Mouse (Mus musculus) liver, embryonic 11.5 days (tissue): ENCODE results near the gene Gatad2b. TPM values are rescaled to one million over a fixed set of nuclear protein-coding genes. Genes with fewer than 3 reads are reported as not detected.

Experiments used
- ATAC-seq: fragments of 200-750 bp; cut with Nextera tagmentation; replicated peaks from 2 replicates; pipeline ENCODE4 v1.8.0; 2017; ENCODE audit warnings: moderate number of reproducible peaks, mild to moderate bottlenecking, moderate TSS enrichment, moderate library complexity; ENCODE audit not compliant: low FRiP score
- DNase-seq: peaks from one replicate; pipeline ENCODE4 v3.0.0-alpha.2; 2017; ENCODE audit warnings: low spot score
- H3K27ac ChIP-seq: fragments of 300-500 bp; sonication (generic); 2 replicates; pipeline ENCODE4 v1.5.1; 2014; ENCODE audit warnings: mild to moderate bottlenecking, low read depth, low read length, control low read depth
- H3K27me3 ChIP-seq: fragments of 300-500 bp; sonication (generic); replicated peaks from 2 replicates; pipeline ENCODE4 v1.6.1; 2014; ENCODE audit warnings: low read length, mixed read lengths; ENCODE audit not compliant: control insufficient read depth, insufficient read depth
- H3K36me3 ChIP-seq: fragments of 300-500 bp; sonication (generic); 2 replicates; pipeline ENCODE4 v1.6.1; 2014; ENCODE audit warnings: mild to moderate bottlenecking, low read length, moderate library complexity, mixed read lengths; ENCODE audit not compliant: control insufficient read depth, insufficient read depth
- H3K4me1 ChIP-seq: fragments of 300-500 bp; sonication (generic); replicated peaks from 2 replicates; pipeline ENCODE4 v1.6.1; 2014; ENCODE audit warnings: low read length, mixed read lengths; ENCODE audit not compliant: control insufficient read depth, insufficient read depth
- H3K4me2 ChIP-seq: fragments of 300-500 bp; sonication (generic); 2 replicates; pipeline ENCODE4 v1.6.1; 2014; ENCODE audit warnings: mild to moderate bottlenecking, control low read depth, moderate library complexity
- H3K4me3 ChIP-seq: fragments of 300-500 bp; sonication (generic); 2 replicates; pipeline ENCODE4 v1.5.1; 2014; ENCODE audit warnings: low read depth, low read length, control low read depth
- H3K9ac ChIP-seq: fragments of 300-500 bp; sonication (generic); 2 replicates; pipeline ENCODE4 v1.6.1; 2014; ENCODE audit warnings: low read depth, low read length, control low read depth
- H3K9me3 ChIP-seq: fragments of 300-500 bp; sonication (generic); 2 replicates; pipeline ENCODE4 v1.6.1; 2016; ENCODE audit warnings: low read length, inconsistent platforms, mixed read lengths; ENCODE audit not compliant: control insufficient read depth
- WGBS: fragments of 180-500 bp; shearing (Covaris S2); extraction: QIAGEN DNeasy Blood & Tissue Kit; methylation state at CpG from one replicate; pipeline ENCODE4 v1.1.7; 2014; 5-methylcytosine and 5-hydroxymethylcytosine counted together
- polyA plus RNA-seq: library from polyadenylated mRNA; unstranded; fragments of >200 nt; fragmentation: Nextera tagmentation; extraction: Ambion mirVana; gene quantifications from 2 replicates; pipeline ENCODE4 v1.2.1, GENCODE M21; 2014

Gatad2b gene
- polyA plus RNA-seq, 1 experiment from 2014 or later = 8.2 TPM

- Histone ChIP-seq H3K4me2 (no peak overlapping the region; the same call in 1 of the 2 replicates), H3K27me3 (peaks cover 24% of the 10 kb centered on the region), H3K4me1 (peaks cover 13% of the 10 kb centered on the region), H3K27ac (no peak overlapping the region), H3K9ac (no peak overlapping the region), H3K4me3 (no peak overlapping the region), H3K36me3 (peaks cover 17% of the 10 kb centered on the region), H3K9me3 (no peaks in the 10 kb centered on the region)
- ATAC-seq (no peak), DNase-seq (no peak)
- WGBS = 82% methylated on average over 4 of the region's 4 CpGs
These were observed 95.2 kb downstream of the Gatad2b start for GRCm38 (mm10) chr3:90388192-90388591.

- ATAC-seq (peak; percentile 11; the same call in 1 of the 2 replicates), DNase-seq (no peak)
- H3K36me3 ChIP-seq = peaks cover 24% of the 10 kb centered on the region
- H3K9me3 ChIP-seq = no peaks in the 10 kb centered on the region
- peak overlapping the region; percentile 78 for H3K4me2 ChIP-seq
- peaks cover 24% of the 10 kb centered on the region for H3K27me3 ChIP-seq
- peak overlapping the region; percentile 58 for H3K4me3 ChIP-seq
- WGBS = 9% methylated on average over 53 of the region's 53 CpGs
- peak overlapping the region; percentile 62 for H3K9ac ChIP-seq
- H3K27ac ChIP-seq = no peak overlapping the region
- peaks cover 13% of the 10 kb centered on the region for H3K4me1 ChIP-seq
These were observed 95.9 kb downstream of the Gatad2b start for GRCm38 (mm10) chr3:90388726-90389510.

- Histone ChIP-seq H3K4me2 (peak within 1 kb of the TSS; percentile 78), H3K9ac (peak within 1 kb of the TSS; percentile 62), H3K27ac (no peak within 1 kb of the TSS), H3K4me1 (peaks cover 13% of the 10 kb centered on the region), H3K4me3 (peak within 1 kb of the TSS; percentile 58), H3K9me3 (no peaks in the 10 kb centered on the region), H3K27me3 (peaks cover 24% of the 10 kb centered on the region), H3K36me3 (peaks cover 30% of the 10 kb centered on the region)
- ATAC-seq = peak; percentile 60
- peak; percentile 73 for DNase-seq
- WGBS = 4% methylated on average over 55 of the region's 55 CpGs
These were observed 96.8 kb downstream of the Gatad2b start, which contains the start of gene Slc27a3 for GRCm38 (mm10) chr3:90389511-90390490. TSS of gene Slc27a3 (minus strand) at chr3:90389938.

- no peak overlapping the region for H3K27ac ChIP-seq
- no peaks in the 10 kb centered on the region for H3K9me3 ChIP-seq
- H3K4me1 ChIP-seq = peaks cover 13% of the 10 kb centered on the region
- DNase-seq (no peak), ATAC-seq (no peak)
- H3K27me3 ChIP-seq = peaks cover 24% of the 10 kb centered on the region
- no peak overlapping the region for H3K4me2 ChIP-seq
- H3K4me3 ChIP-seq = no peak overlapping the region
- peaks cover 38% of the 10 kb centered on the region for H3K36me3 ChIP-seq
- 72% methylated on average over 4 of the region's 4 CpGs for WGBS
- H3K9ac ChIP-seq = no peak overlapping the region
These were observed 98.0 kb downstream of the Gatad2b start for GRCm38 (mm10) chr3:90391004-90391403.

- no peak overlapping the region for H3K9ac ChIP-seq
- 88% methylated on average over 8 of the region's 8 CpGs for WGBS
- H3K9me3 ChIP-seq = no peaks in the 10 kb centered on the region
- no peak overlapping the region for H3K4me3 ChIP-seq
- H3K4me2 ChIP-seq = no peak overlapping the region
- H3K27ac ChIP-seq = no peak overlapping the region
- peaks cover 24% of the 10 kb centered on the region for H3K27me3 ChIP-seq
- no peak for DNase-seq
- H3K4me1 ChIP-seq = peaks cover 13% of the 10 kb centered on the region
- H3K36me3 ChIP-seq = peaks cover 44% of the 10 kb centered on the region
- no peak for ATAC-seq
These were observed 99.0 kb downstream of the Gatad2b start for GRCm38 (mm10) chr3:90391941-90392340.

- ATAC-seq = no peak
- peaks cover 13% of the 10 kb centered on the region for H3K4me1 ChIP-seq
These were observed 99.7 kb downstream of the Gatad2b start for GRCm38 (mm10) chr3:90392661-90393060.

GRCm38 (mm10) chr3:90395629-90396028, 102.7 kb downstream of the Gatad2b start:
- DNase-seq (no peak), ATAC-seq (no peak)
- H3K36me3 ChIP-seq = peaks cover 57% of the 10 kb centered on the region
- H3K9ac ChIP-seq = no peak overlapping the region
- H3K27me3 ChIP-seq = no peaks in the 10 kb centered on the region; the same call in 1 of the 2 replicates
- H3K27ac ChIP-seq = no peak overlapping the region
- no peaks in the 10 kb centered on the region for H3K4me1 ChIP-seq
- no peaks in the 10 kb centered on the region for H3K9me3 ChIP-seq
- H3K4me2 ChIP-seq = no peak overlapping the region
- H3K4me3 ChIP-seq = no peak overlapping the region
- 81% methylated on average over 3 of the region's 3 CpGs for WGBS

More at GRCm38 (mm10) chr3:90392661-90393060, 99.7 kb downstream of the Gatad2b start:
- no peak for DNase-seq
- H3K9me3 ChIP-seq = no peaks in the 10 kb centered on the region
- peaks cover 47% of the 10 kb centered on the region for H3K36me3 ChIP-seq
- no peak overlapping the region for H3K4me3 ChIP-seq
- H3K9ac ChIP-seq = no peak overlapping the region
- no peak overlapping the region for H3K27ac ChIP-seq
- H3K27me3 ChIP-seq = peaks cover 24% of the 10 kb centered on the region
- H3K4me2 ChIP-seq = no peak overlapping the region
- 93% methylated on average over 3 of the region's 3 CpGs for WGBS

GRCm38 (mm10) chr3:90400993-90401392, 108.0 kb downstream of the Gatad2b start:
- no peaks in the 10 kb centered on the region for H3K9me3 ChIP-seq
- peaks cover 62% of the 10 kb centered on the region for H3K36me3 ChIP-seq
- no peak overlapping the region for H3K4me2 ChIP-seq
- H3K27ac ChIP-seq = no peak overlapping the region
- H3K4me1 ChIP-seq = no peaks in the 10 kb centered on the region
- ATAC-seq (no peak), DNase-seq (no peak)
- WGBS = 74% methylated on average over 4 of the region's 4 CpGs
- no peaks in the 10 kb centered on the region for H3K27me3 ChIP-seq
- no peak overlapping the region for H3K4me3 ChIP-seq
- no peak overlapping the region for H3K9ac ChIP-seq
